Mouse (Mus musculus) embryonic facial prominence, embryonic 15.5 days (tissue): ENCODE data around the gene Zfp64. TPM values are rescaled to one million over a fixed set of nuclear protein-coding genes. Genes with fewer than 3 reads are reported as not detected.
A peak's percentile ranks its signal among the peaks of the same experiment; 100 is the strongest.

Source experiments
- ATAC-seq: fragments of 200-750 bp; cut with Nextera tagmentation; 2 replicates; pipeline ENCODE4 v1.8.0; 2017; ENCODE audit warnings: low read depth, moderate TSS enrichment; ENCODE audit not compliant: insufficient number of reproducible peaks, low FRiP score, low TSS enrichment
- H3K27ac ChIP-seq: fragments of 300-500 bp; sonication (generic); replicated peaks from 2 replicates; pipeline ENCODE4 v1.5.1; 2015; ENCODE audit warnings: mild to moderate bottlenecking, inconsistent platforms
- H3K27me3 ChIP-seq: fragments of 300-500 bp; sonication (generic); 2 replicates; pipeline ENCODE4 v1.6.1; 2015; ENCODE audit warnings: inconsistent platforms
- H3K36me3 ChIP-seq: fragments of 300-500 bp; sonication (generic); 2 replicates; pipeline ENCODE4 v1.6.1; 2015; ENCODE audit warnings: mild to moderate bottlenecking, inconsistent platforms
- H3K4me1 ChIP-seq: fragments of 300-500 bp; sonication (generic); 2 replicates; pipeline ENCODE4 v1.6.1; 2015; ENCODE audit warnings: inconsistent platforms
- H3K4me2 ChIP-seq: fragments of 300-500 bp; sonication (generic); replicated peaks from 2 replicates; pipeline ENCODE4 v1.6.1; 2015; ENCODE audit warnings: mild to moderate bottlenecking, inconsistent platforms
- H3K4me3 ChIP-seq: fragments of 300-500 bp; sonication (generic); replicated peaks from 2 replicates; pipeline ENCODE4 v1.5.1; 2015; ENCODE audit warnings: mild to moderate bottlenecking, inconsistent platforms
- H3K9ac ChIP-seq: fragments of 300-500 bp; sonication (generic); 2 replicates; pipeline ENCODE4 v1.6.1; 2015; ENCODE audit warnings: inconsistent platforms
- H3K9me3 ChIP-seq: fragments of 300-500 bp; sonication (generic); replicated peaks from 2 replicates; pipeline ENCODE4 v1.6.1; 2016; ENCODE audit warnings: inconsistent platforms
- WGBS: fragments of 180-500 bp; shearing (Covaris S2); methylation state at CpG from one replicate; pipeline ENCODE4 v1.1.7; 2015; 5-methylcytosine and 5-hydroxymethylcytosine counted together
- polyA plus RNA-seq: library from polyadenylated mRNA; unstranded; fragments of >200 nt; fragmentation: Nextera tagmentation; extraction: Ambion mirVana; gene quantifications from 2 replicates; pipeline ENCODE4 v1.2.1, GENCODE M21; 2015

Zfp64 gene
- polyA plus RNA-seq, 1 experiment from 2014 or later, result 59.2 TPM

- Histone ChIP-seq H3K9ac (no peak overlapping the region), H3K27ac (peak overlapping the region; percentile 75), H3K4me2 (no peak overlapping the region), H3K36me3 (no peaks in the 10 kb centered on the region), H3K4me1 (0 out of 2 replicates have a peak, but pooled peaks cover 5% of the 10 kb centered on the region), H3K9me3 (no peaks in the 10 kb centered on the region), H3K4me3 (no peak overlapping the region), H3K27me3 (no peaks in the 10 kb centered on the region)
- 0 out of 2 replicates have a peak, but pooled peaks have one; percentile 59 for ATAC-seq
- WGBS, result 40% methylated on average over 15 of the region's 15 CpGs
Observed at GRCm38 (mm10) chr2:168920007-168920406, 35.4 kb downstream of the Zfp64 start.

- Histone ChIP-seq H3K4me1 (peaks cover 29% of the 10 kb centered on the region), H3K4me2 (peak overlapping the region; percentile 98), H3K9me3 (no peaks in the 10 kb centered on the region), H3K4me3 (peak overlapping the region; percentile 55), H3K9ac (0 out of 2 replicates have a peak overlapping the region, but pooled peaks have one; percentile 26), H3K27ac (peak overlapping the region; percentile 85), H3K27me3 (peaks cover 28% of the 10 kb centered on the region), H3K36me3 (peaks cover 4% of the 10 kb centered on the region; the same call in 1 of the 2 replicates)
- peak; percentile 56; the same call in 1 of the 2 replicates for ATAC-seq
- WGBS, result 2% methylated on average over 31 of the region's 31 CpGs
Observed at GRCm38 (mm10) chr2:168912901-168913721, 42.3 kb downstream of the Zfp64 start.

GRCm38 (mm10) chr2:168912051-168912891 is 43.1 kb downstream of the Zfp64 start:
- Histone ChIP-seq H3K4me3 (peak overlapping the region; percentile 55), H3K9me3 (no peaks in the 10 kb centered on the region), H3K27ac (peak overlapping the region; percentile 85), H3K27me3 (peaks cover 28% of the 10 kb centered on the region), H3K4me1 (peaks cover 29% of the 10 kb centered on the region), H3K9ac (peak overlapping the region; percentile 26), H3K4me2 (peak overlapping the region; percentile 98), H3K36me3 (peaks cover 4% of the 10 kb centered on the region; the same call in 1 of the 2 replicates)
- under 1% methylated on average over 70 of the region's 70 CpGs for WGBS
- peak; percentile 40; the same call in 1 of the 2 replicates for ATAC-seq

GRCm38 (mm10) chr2:168911527-168911926 is 43.9 kb downstream of the Zfp64 start:
- WGBS, result 3% methylated on average over 19 of the region's 19 CpGs
- H3K36me3 ChIP-seq, result peaks cover 4% of the 10 kb centered on the region; the same call in 1 of the 2 replicates
- H3K27ac ChIP-seq, result 0 out of 2 replicates have a peak overlapping the region, but pooled peaks have one; percentile 85
- H3K9ac ChIP-seq, result no peak overlapping the region
- peak overlapping the region; percentile 98 for H3K4me2 ChIP-seq
- peak overlapping the region; percentile 55 for H3K4me3 ChIP-seq
- no peak for ATAC-seq
- peaks cover 28% of the 10 kb centered on the region for H3K27me3 ChIP-seq
- no peaks in the 10 kb centered on the region for H3K9me3 ChIP-seq
- peaks cover 29% of the 10 kb centered on the region for H3K4me1 ChIP-seq

- no peak for ATAC-seq
- no peak overlapping the region for H3K27ac ChIP-seq
- H3K4me1 ChIP-seq, result peaks cover 10% of the 10 kb centered on the region
- H3K4me3 ChIP-seq, result no peak overlapping the region
- no peaks in the 10 kb centered on the region for H3K9me3 ChIP-seq
- no peak overlapping the region for H3K4me2 ChIP-seq
- H3K9ac ChIP-seq, result no peak overlapping the region
- H3K36me3 ChIP-seq, result peaks cover 4% of the 10 kb centered on the region; the same call in 1 of the 2 replicates
- WGBS, result 48% methylated on average over 11 of the region's 11 CpGs
- H3K27me3 ChIP-seq, result peaks cover 7% of the 10 kb centered on the region
Observed at GRCm38 (mm10) chr2:168906022-168906421, 49.4 kb downstream of the Zfp64 start.

GRCm38 (mm10) chr2:168904846-168905245 is 50.5 kb downstream of the Zfp64 start:
- H3K27me3 ChIP-seq, result no peaks in the 10 kb centered on the region
- no peaks in the 10 kb centered on the region for H3K9me3 ChIP-seq
- H3K4me1 ChIP-seq, result peaks cover 8% of the 10 kb centered on the region
- H3K4me2 ChIP-seq, result no peak overlapping the region
- ATAC-seq, result no peak
- no peak overlapping the region for H3K4me3 ChIP-seq
- no peak overlapping the region for H3K27ac ChIP-seq
- H3K36me3 ChIP-seq, result peaks cover 4% of the 10 kb centered on the region; the same call in 1 of the 2 replicates
- 62% methylated on average over 3 of the region's 3 CpGs for WGBS
- no peak overlapping the region; the same call in 1 of the 2 replicates for H3K9ac ChIP-seq

- no peak overlapping the region for H3K27ac ChIP-seq
- H3K4me3 ChIP-seq, result no peak overlapping the region
- H3K9me3 ChIP-seq, result no peaks in the 10 kb centered on the region
- H3K9ac ChIP-seq, result no peak overlapping the region; the same call in 1 of the 2 replicates
- WGBS, result 15% methylated on average over 9 of the region's 9 CpGs
- peaks cover 5% of the 10 kb centered on the region; the same call in 1 of the 2 replicates for H3K4me1 ChIP-seq
- H3K36me3 ChIP-seq, result 0 out of 2 replicates have a peak, but pooled peaks cover 3% of the 10 kb centered on the region
- no peaks in the 10 kb centered on the region for H3K27me3 ChIP-seq
- no peak for ATAC-seq
- no peak overlapping the region for H3K4me2 ChIP-seq
Observed at GRCm38 (mm10) chr2:168904188-168904587, 51.2 kb downstream of the Zfp64 start.

GRCm38 (mm10) chr2:168902634-168903033 is 52.8 kb downstream of the Zfp64 start:
- Histone ChIP-seq H3K27me3 (no peaks in the 10 kb centered on the region), H3K4me3 (no peak overlapping the region), H3K27ac (no peak overlapping the region), H3K4me2 (no peak overlapping the region), H3K36me3 (0 out of 2 replicates have a peak, but pooled peaks cover 3% of the 10 kb centered on the region), H3K4me1 (peaks cover 5% of the 10 kb centered on the region; the same call in 1 of the 2 replicates), H3K9ac (no peak overlapping the region), H3K9me3 (no peaks in the 10 kb centered on the region)
- WGBS, result 22% methylated on average over 8 of the region's 8 CpGs
- no peak for ATAC-seq

GRCm38 (mm10) chr2:168897906-168898305 is 57.5 kb downstream of the Zfp64 start:
- WGBS, result 72% methylated on average over 7 of the region's 7 CpGs

GRCm38 (mm10) chr2:168895531-168895930 is 59.9 kb downstream of the Zfp64 start:
- Histone ChIP-seq H3K27me3 (no peaks in the 10 kb centered on the region), H3K4me3 (no peak overlapping the region), H3K27ac (no peak overlapping the region), H3K9ac (no peak overlapping the region), H3K4me1 (no peaks in the 10 kb centered on the region), H3K9me3 (no peaks in the 10 kb centered on the region), H3K4me2 (no peak overlapping the region), H3K36me3 (0 out of 2 replicates have a peak, but pooled peaks cover 6% of the 10 kb centered on the region)
- 87% methylated on average over 8 of the region's 8 CpGs for WGBS
- no peak for ATAC-seq

More at GRCm38 (mm10) chr2:168897906-168898305, 57.5 kb downstream of the Zfp64 start:
- Histone ChIP-seq H3K36me3 (0 out of 2 replicates have a peak, but pooled peaks cover 6% of the 10 kb centered on the region), H3K4me1 (no peaks in the 10 kb centered on the region), H3K4me3 (no peak overlapping the region), H3K4me2 (no peak overlapping the region), H3K27me3 (no peaks in the 10 kb centered on the region), H3K27ac (no peak overlapping the region), H3K9me3 (no peaks in the 10 kb centered on the region), H3K9ac (no peak overlapping the region)
- ATAC-seq, result no peak
